Mouse (Mus musculus) sigmoid colon, adult 10 weeks (tissue): ENCODE data around the gene Rpl10-ps3. TPM values are rescaled to one million over a fixed set of nuclear protein-coding genes. Genes with fewer than 3 reads are reported as not detected.

Experiments
- polyA plus RNA-seq: library from polyadenylated mRNA; stranded (reverse); fragments of 350-450 nt; fragmentation: Illumina TruSeq; extraction: RNeasy Lipid Tissue Mini Kit (QIAGEN cat#74804); gene quantifications from one replicate; pipeline ENCODE4 v1.2.3, GENCODE M21; 2014; ENCODE audit warnings: low read depth, low replicate concordance

Rpl10-ps3 gene
- polyA plus RNA-seq: 157 TPM

DNA sequence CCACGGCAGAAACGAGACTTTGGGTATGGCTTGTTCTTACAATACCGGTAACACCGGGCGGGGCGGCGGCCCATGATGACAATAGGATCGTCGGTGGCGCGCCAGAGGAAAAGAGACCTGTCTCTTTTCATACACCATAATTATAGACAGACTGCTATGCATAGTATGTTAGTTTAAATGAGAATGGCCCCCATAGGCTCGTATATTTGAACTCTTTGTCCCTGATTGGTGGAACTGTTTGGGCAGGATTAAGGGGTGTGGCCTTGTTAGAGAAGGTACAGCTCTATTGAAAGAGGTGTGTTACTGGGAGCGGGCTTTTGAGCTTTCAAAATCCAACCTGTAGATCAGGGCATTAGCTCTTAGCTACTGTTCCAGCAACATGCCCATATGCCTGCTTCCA is at the start of gene Rpl10-ps3:
TSS of gene Rpl10-ps3 (minus strand) at position 101 of the 400 bp plus-strand sequence.

Other genes starting within 250 kb of the Rpl10-ps3 start
- gene Plet1, start 149.6 kb upstream of the Rpl10-ps3 start, polyA plus RNA-seq: 55.0 TPM
- gene Pts, start 183.8 kb upstream of the Rpl10-ps3 start, polyA plus RNA-seq: 200 TPM
- gene Il18, start 209.9 kb upstream of the Rpl10-ps3 start, polyA plus RNA-seq: 1,164 TPM
- gene Bco2, start 210.2 kb upstream of the Rpl10-ps3 start, polyA plus RNA-seq: 25.0 TPM
- 13.9 TPM for gene Tex12, start 216.4 kb upstream of the Rpl10-ps3 start, polyA plus RNA-seq